23 mouse cellular contexts compared by ENCODE assay signal in genomic region chr4:87774515-87774914, GRCm38 (mm10).
DNase-seq lines count a peak whose midpoint lies in the region; ATAC-seq and TF ChIP-seq lines count a peak whose summit lies in the region.
"Had no signal": no experiment of that assay in that cellular context is flagged by ENCODE, and none has a peak within 500 bp of the region (broad histone marks: within the 10 kb centered on the region; RNA-seq: fewer than 3 reads in every experiment).

No protein-coding gene starts in this region.

- TF ChIP-seq EP300 in stomach, postnatal 0 days (optimal IDR thresholded peaks at IDR 0.05) = no peak

- no peak overlapping the region for H3K4me3 ChIP-seq in kidney, postnatal 0 days (replicated peaks; ENCODE audit: low read depth, low read length)
- no peak overlapping the region for H3K4me3 ChIP-seq in midbrain, embryonic 12.5 days
- no peak overlapping the region for H3K4me3 ChIP-seq in midbrain, postnatal 0 days (ENCODE audit: low read depth, low read length)
- H3K4me3 ChIP-seq in stomach, postnatal 0 days (ENCODE audit: low read depth, low read length) = no peak overlapping the region
- H3K4me3 ChIP-seq: embryonic facial prominence, embryonic 12.5 days; forebrain, embryonic 12.5 days; gastrocnemius, adult 2 months; heart, embryonic 13.5 days; hindbrain, embryonic 12.5 days; intestine, embryonic 15.5 days had no signal

- H3K9me3 ChIP-seq in kidney, postnatal 0 days (replicated peaks; ENCODE audit: low read length) = no peaks in the 10 kb centered on the region
- H3K9me3 ChIP-seq in midbrain, embryonic 12.5 days = no peaks in the 10 kb centered on the region
- H3K9me3 ChIP-seq in midbrain, postnatal 0 days (ENCODE audit: low read length) = no peaks in the 10 kb centered on the region
- no peaks in the 10 kb centered on the region for H3K9me3 ChIP-seq in stomach, postnatal 0 days (ENCODE audit: control insufficient read depth, low read length)
- H3K9me3 ChIP-seq: embryonic facial prominence, embryonic 12.5 days; forebrain, embryonic 12.5 days; heart, embryonic 13.5 days; hindbrain, embryonic 12.5 days; intestine, embryonic 15.5 days had no signal

- WGBS in kidney, postnatal 0 days = 89% methylated on average over 4 of the region's 4 CpGs
- WGBS in midbrain, embryonic 12.5 days = 96% methylated on average over 4 of the region's 4 CpGs
- 95% methylated on average over 4 of the region's 4 CpGs for WGBS in midbrain, postnatal 0 days
- WGBS in stomach, postnatal 0 days = 88% methylated on average over 4 of the region's 4 CpGs

- H3K4me2 ChIP-seq in kidney, postnatal 0 days (ENCODE audit: low read length) = no peak overlapping the region
- H3K4me2 ChIP-seq in midbrain, embryonic 12.5 days (replicated peaks) = no peak overlapping the region
- no peak overlapping the region for H3K4me2 ChIP-seq in midbrain, postnatal 0 days (ENCODE audit: low read depth, low read length, poor library complexity, severe bottlenecking)
- H3K4me2 ChIP-seq in stomach, postnatal 0 days (replicated peaks; ENCODE audit: low read depth) = no peak overlapping the region
- H3K4me2 ChIP-seq: embryonic facial prominence, embryonic 12.5 days; forebrain, embryonic 12.5 days; heart, embryonic 13.5 days; hindbrain, embryonic 12.5 days; intestine, embryonic 15.5 days had no signal

- DNase-seq in kidney, postnatal 0 days (ENCODE audit: low spot score) = no peak
- DNase-seq in kidney, postnatal 25 days = no peak
- no peak for DNase-seq in midbrain, postnatal 0 days (ENCODE audit: low spot score)
- peak; percentile 42 for DNase-seq in R1 (ENCODE audit: low read depth, low spot score)
- no peak for DNase-seq in stomach, postnatal 0 days (ENCODE audit: low spot score)
- DNase-seq in lung, postnatal 4 days = no peak
- DNase-seq in cerebellum, adult 11-12 months = no peak
- DNase-seq: adrenal gland, adult 8-10 months; adrenal gland, postnatal 36 days; B cell, adult 2 months; cerebellum, adult 8-10 months; cerebellum, postnatal 14 days; gastrocnemius, adult 2 months; gastrocnemius, postnatal 25 days; heart, postnatal 4 days had no signal

- no peak overlapping the region for H3K27ac ChIP-seq in kidney, postnatal 0 days
- H3K27ac ChIP-seq in midbrain, embryonic 12.5 days (replicated peaks) = no peak overlapping the region
- H3K27ac ChIP-seq in midbrain, postnatal 0 days (ENCODE audit: low read depth, low read length) = no peak overlapping the region
- H3K27ac ChIP-seq in stomach, postnatal 0 days (replicated peaks) = no peak overlapping the region
- H3K27ac ChIP-seq: embryonic facial prominence, embryonic 12.5 days; forebrain, embryonic 12.5 days; gastrocnemius, adult 2 months; heart, embryonic 13.5 days; hindbrain, embryonic 12.5 days; intestine, embryonic 15.5 days had no signal

- peak; percentile 14; the same call in 1 of the 2 replicates for TF ChIP-seq CTCF in kidney, postnatal 0 days (IDR thresholded peaks at IDR 0.05; ENCODE audit: low read depth)
- no peak for TF ChIP-seq CTCF in midbrain, postnatal 0 days (IDR thresholded peaks at IDR 0.05)
- peak; percentile 19; the same call in 1 of the 2 replicates for TF ChIP-seq CTCF in stomach, postnatal 0 days (IDR thresholded peaks at IDR 0.05; ENCODE audit: low read depth)

- no peaks in the 10 kb centered on the region for H3K27me3 ChIP-seq in kidney, postnatal 0 days (ENCODE audit: insufficient read depth, low read length)
- H3K27me3 ChIP-seq in midbrain, embryonic 12.5 days = no peaks in the 10 kb centered on the region
- no peaks in the 10 kb centered on the region for H3K27me3 ChIP-seq in midbrain, postnatal 0 days (ENCODE audit: insufficient read depth, low read length)
- no peaks in the 10 kb centered on the region for H3K27me3 ChIP-seq in stomach, postnatal 0 days (ENCODE audit: control insufficient read depth, insufficient read depth, low read length)
- H3K27me3 ChIP-seq: embryonic facial prominence, embryonic 12.5 days; forebrain, embryonic 12.5 days; heart, embryonic 13.5 days; hindbrain, embryonic 12.5 days; intestine, embryonic 15.5 days; Patski had no signal

- H3K9ac ChIP-seq in kidney, postnatal 0 days (ENCODE audit: low read depth, low read length) = no peak overlapping the region
- no peak overlapping the region for H3K9ac ChIP-seq in midbrain, embryonic 12.5 days (replicated peaks)
- no peak overlapping the region for H3K9ac ChIP-seq in midbrain, postnatal 0 days (replicated peaks; ENCODE audit: low read length, poor library complexity, severe bottlenecking)
- no peak overlapping the region for H3K9ac ChIP-seq in stomach, postnatal 0 days (ENCODE audit: low read length)
- H3K9ac ChIP-seq: embryonic facial prominence, embryonic 12.5 days; forebrain, embryonic 12.5 days; heart, embryonic 13.5 days; hindbrain, embryonic 12.5 days; intestine, embryonic 15.5 days had no signal

- H3K36me3 ChIP-seq in kidney, postnatal 0 days (ENCODE audit: insufficient read depth, low read length) = no peaks in the 10 kb centered on the region
- H3K36me3 ChIP-seq in midbrain, embryonic 12.5 days = peaks cover 18% of the 10 kb centered on the region
- peaks cover 4% of the 10 kb centered on the region for H3K36me3 ChIP-seq in midbrain, postnatal 0 days (ENCODE audit: insufficient read depth, low read length)
- no peaks in the 10 kb centered on the region for H3K36me3 ChIP-seq in stomach, postnatal 0 days (ENCODE audit: control insufficient read depth, insufficient read depth, low read length)
- H3K36me3 ChIP-seq: intestine, embryonic 15.5 days had no signal

- H3K4me1 ChIP-seq in kidney, postnatal 0 days (replicated peaks; ENCODE audit: insufficient read depth, low read length) = no peaks in the 10 kb centered on the region
- H3K4me1 ChIP-seq in midbrain, embryonic 12.5 days = no peaks in the 10 kb centered on the region
- H3K4me1 ChIP-seq in midbrain, postnatal 0 days (ENCODE audit: insufficient read depth, low read length) = no peaks in the 10 kb centered on the region
- no peaks in the 10 kb centered on the region for H3K4me1 ChIP-seq in stomach, postnatal 0 days (replicated peaks; ENCODE audit: control insufficient read depth, insufficient read depth)
- H3K4me1 ChIP-seq: embryonic facial prominence, embryonic 12.5 days; forebrain, embryonic 12.5 days; heart, embryonic 13.5 days; hindbrain, embryonic 12.5 days; intestine, embryonic 15.5 days had no signal

- ATAC-seq in kidney, postnatal 0 days (replicated peaks; ENCODE audit: low FRiP score, low read depth) = no peak
- 0 out of 2 replicates have a peak, but pooled peaks have one; percentile 30 for ATAC-seq in midbrain, embryonic 12.5 days (ENCODE audit: low FRiP score, low read depth)
- ATAC-seq in midbrain, postnatal 0 days (ENCODE audit: low FRiP score) = no peak
- ATAC-seq in stomach, postnatal 0 days (ENCODE audit: low FRiP score, low TSS enrichment) = no peak
- ATAC-seq: CD4-positive, CD25-positive, alpha-beta regulatory T cell, adult 4 months; intestine, embryonic 15.5 days; Patski had no signal
